Mouse (Mus musculus) neural tube, embryonic 12.5 days (tissue): ENCODE measurements around the gene Mapkapk2. TPM values are rescaled to one million over a fixed set of nuclear protein-coding genes. Genes with fewer than 3 reads are reported as not detected.
"Not testable (repeated sequence)": the region's sequence is repeated elsewhere in the genome, so short reads cannot be mapped to it uniquely, and the experiment has no call there.

Source experiments
- ATAC-seq: fragments of 200-750 bp; cut with Nextera tagmentation; 2 replicates; pipeline ENCODE4 v1.8.0; 2017; ENCODE audit warnings: low read depth, mild to moderate bottlenecking, moderate TSS enrichment, moderate library complexity; ENCODE audit not compliant: low FRiP score
- H3K27ac ChIP-seq: fragments of 300-500 bp; sonication (generic); 2 replicates; pipeline ENCODE4 v1.5.1; 2016
- H3K27me3 ChIP-seq: fragments of 300-500 bp; sonication (generic); replicated peaks from 2 replicates; pipeline ENCODE4 v1.6.1; 2016; ENCODE audit warnings: mild to moderate bottlenecking
- H3K36me3 ChIP-seq: fragments of 300-500 bp; sonication (generic); 2 replicates; pipeline ENCODE4 v1.6.1; 2016; ENCODE audit warnings: mild to moderate bottlenecking
- H3K4me1 ChIP-seq: fragments of 300-500 bp; sonication (generic); 2 replicates; pipeline ENCODE4 v1.6.1; 2016
- H3K4me2 ChIP-seq: fragments of 300-500 bp; sonication (generic); replicated peaks from 2 replicates; pipeline ENCODE4 v1.6.1; 2016; ENCODE audit warnings: mild to moderate bottlenecking
- H3K4me3 ChIP-seq: fragments of 300-500 bp; sonication (generic); 2 replicates; pipeline ENCODE4 v1.5.1; 2016
- H3K9ac ChIP-seq: fragments of 300-500 bp; sonication (generic); 2 replicates; pipeline ENCODE4 v1.6.1; 2016; ENCODE audit warnings: mild to moderate bottlenecking
- H3K9me3 ChIP-seq: fragments of 300-500 bp; sonication (generic); 2 replicates; pipeline ENCODE4 v1.6.1; 2016; ENCODE audit warnings: mild to moderate bottlenecking
- WGBS: fragments of 180-500 bp; shearing (Covaris S2); methylation state at CpG from one replicate; pipeline ENCODE4 v1.1.7; 2016; 5-methylcytosine and 5-hydroxymethylcytosine counted together
- polyA plus RNA-seq: library from polyadenylated mRNA; unstranded; fragments of >200 nt; fragmentation: Nextera tagmentation; extraction: Ambion mirVana; gene quantifications from 2 replicates; pipeline ENCODE4 v1.2.1, GENCODE M21; 2016

The Mapkapk2 gene
- polyA plus RNA-seq, 1 experiment from 2014 or later: 46.8 TPM

DNA sequence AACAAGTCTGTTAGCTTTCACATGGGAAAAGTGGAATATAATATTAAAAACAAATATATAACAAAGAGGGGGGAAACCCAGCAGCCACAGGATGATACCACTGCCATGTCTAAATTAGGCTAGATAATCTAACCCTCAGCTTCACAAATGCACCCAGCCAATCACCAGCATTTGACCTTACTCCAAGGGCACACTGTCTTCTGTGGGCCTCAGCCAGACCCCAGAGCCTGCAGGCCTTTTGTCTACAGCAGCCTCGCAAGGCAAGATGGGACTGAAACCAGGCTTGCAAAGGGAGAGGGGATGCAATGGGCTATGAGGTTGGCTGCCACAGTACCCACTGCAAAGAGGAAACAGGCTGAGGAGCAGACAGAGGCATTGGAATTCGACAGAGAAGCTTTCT is 55.4 kb downstream of the Mapkapk2 start:
- no peaks in the 10 kb centered on the region for H3K27me3 ChIP-seq
- H3K4me1 ChIP-seq: no peaks in the 10 kb centered on the region
- H3K4me3 ChIP-seq: no peak overlapping the region
- ATAC-seq: no peak
- H3K36me3 ChIP-seq: no peaks in the 10 kb centered on the region; the same call in 1 of the 2 replicates
- H3K9ac ChIP-seq: no peak overlapping the region
- no peak overlapping the region for H3K4me2 ChIP-seq
- no peak overlapping the region for H3K27ac ChIP-seq
- H3K9me3 ChIP-seq: no peaks in the 10 kb centered on the region
- WGBS: 57% methylated on average over 2 of the region's 2 CpGs

- no peak overlapping the region for H3K4me2 ChIP-seq
- H3K9ac ChIP-seq: no peak overlapping the region
- H3K36me3 ChIP-seq: no peaks in the 10 kb centered on the region; the same call in 1 of the 2 replicates
- H3K27ac ChIP-seq: no peak overlapping the region
- no peak for ATAC-seq
- H3K9me3 ChIP-seq: no peaks in the 10 kb centered on the region
- no peaks in the 10 kb centered on the region for H3K4me1 ChIP-seq
- no peak overlapping the region for H3K4me3 ChIP-seq
- no peaks in the 10 kb centered on the region for H3K27me3 ChIP-seq
- WGBS: 95% methylated on average over 5 of the region's 5 CpGs
Observed at GRCm38 (mm10) chr1:131039479-131039878, 58.1 kb downstream of the Mapkapk2 start.

GRCm38 (mm10) chr1:131038415-131039017 is 59.1 kb downstream of the Mapkapk2 start:
- ATAC-seq: no peak
- no peak overlapping the region for H3K9ac ChIP-seq
- H3K27ac ChIP-seq: no peak overlapping the region
- no peaks in the 10 kb centered on the region for H3K9me3 ChIP-seq
- no peaks in the 10 kb centered on the region; the same call in 1 of the 2 replicates for H3K36me3 ChIP-seq
- no peaks in the 10 kb centered on the region for H3K27me3 ChIP-seq
- H3K4me3 ChIP-seq: no peak overlapping the region
- 90% methylated on average over 10 of the region's 10 CpGs for WGBS
- H3K4me2 ChIP-seq: no peak overlapping the region
- H3K4me1 ChIP-seq: no peaks in the 10 kb centered on the region

DNA sequence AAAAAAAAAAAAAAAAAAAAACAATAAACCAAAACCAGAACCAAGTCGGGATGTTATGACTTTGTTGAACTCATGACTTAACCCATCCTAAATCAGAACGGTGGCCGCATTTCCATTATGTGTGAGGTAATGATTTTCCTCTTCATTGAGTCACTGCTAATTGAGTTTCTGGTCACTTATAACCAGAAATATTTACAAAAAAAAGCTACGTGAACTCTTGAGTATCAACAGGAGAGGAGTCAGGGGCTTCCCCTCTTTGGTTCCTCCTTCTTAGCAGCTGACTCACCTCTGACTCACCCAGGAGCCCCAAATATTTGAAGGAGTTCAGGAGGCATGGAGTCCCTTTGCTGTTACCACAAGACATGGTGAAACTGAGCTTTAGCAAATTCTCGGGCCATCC is 59.6 kb downstream of the Mapkapk2 start:
- H3K27ac ChIP-seq: no peak overlapping the region

DNA sequence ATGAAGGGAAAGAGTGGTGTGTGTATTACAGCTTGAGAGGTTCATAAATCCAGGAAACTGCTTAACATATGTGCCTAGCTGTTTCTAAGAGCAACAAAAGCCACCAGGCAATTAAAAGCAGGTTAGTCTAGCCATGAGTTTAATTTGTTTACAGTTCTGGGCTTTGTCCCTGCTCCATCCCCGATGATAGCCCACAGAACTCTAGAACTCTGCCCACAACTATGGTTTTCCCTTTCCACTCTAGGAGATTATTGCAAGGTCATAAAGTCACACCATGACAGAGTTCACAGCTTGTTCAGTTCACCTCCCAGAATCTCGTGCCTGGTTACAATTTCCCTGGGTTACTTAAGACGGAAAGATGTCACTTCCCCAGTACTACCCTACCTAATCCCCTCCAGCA is 66.4 kb downstream of the Mapkapk2 start:
- no peak overlapping the region for H3K4me2 ChIP-seq
- no peak for ATAC-seq
- no peak overlapping the region for H3K9ac ChIP-seq
- WGBS: 44% methylated on average over 3 of the region's 3 CpGs
- no peak overlapping the region for H3K4me3 ChIP-seq
- H3K9me3 ChIP-seq: no peaks in the 10 kb centered on the region
- H3K27ac ChIP-seq: no peak overlapping the region
- no peaks in the 10 kb centered on the region for H3K4me1 ChIP-seq
- H3K27me3 ChIP-seq: no peaks in the 10 kb centered on the region
- no peaks in the 10 kb centered on the region for H3K36me3 ChIP-seq

More for the DNA sequence above, 59.6 kb downstream of the Mapkapk2 start:
- no peaks in the 10 kb centered on the region; the same call in 1 of the 2 replicates for H3K36me3 ChIP-seq
- 97% methylated on average over 5 of the region's 5 CpGs for WGBS
- H3K4me3 ChIP-seq: no peak overlapping the region
- H3K27me3 ChIP-seq: no peaks in the 10 kb centered on the region
- no peaks in the 10 kb centered on the region for H3K4me1 ChIP-seq
- no peak overlapping the region for H3K9ac ChIP-seq
- no peak for ATAC-seq
- no peak overlapping the region for H3K4me2 ChIP-seq
- H3K9me3 ChIP-seq: no peaks in the 10 kb centered on the region

DNA sequence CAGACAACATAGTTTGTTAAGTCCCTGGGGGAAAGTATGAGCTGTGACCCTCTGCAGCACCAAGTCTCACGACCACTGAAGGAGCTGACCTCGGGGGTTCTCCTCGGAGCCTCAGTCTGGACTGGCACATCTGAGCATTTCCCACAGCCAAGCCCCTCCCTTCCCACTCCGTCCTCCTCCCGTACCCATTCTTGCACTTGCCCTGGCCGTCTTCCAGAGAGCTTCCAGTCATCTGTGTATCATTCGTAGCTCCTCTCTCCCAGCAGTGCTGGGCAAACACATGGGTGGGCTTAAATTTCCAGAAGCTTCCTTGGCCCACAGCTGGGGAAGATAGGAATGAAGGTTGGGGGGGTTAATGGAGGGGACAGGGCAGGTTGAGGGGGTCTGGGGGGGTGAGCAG is 67.4 kb downstream of the Mapkapk2 start:
- H3K9ac ChIP-seq: no peak overlapping the region
- no peak overlapping the region for H3K4me2 ChIP-seq
- H3K27ac ChIP-seq: no peak overlapping the region
- H3K27me3 ChIP-seq: no peaks in the 10 kb centered on the region
- H3K9me3 ChIP-seq: no peaks in the 10 kb centered on the region
- no peak for ATAC-seq
- H3K4me3 ChIP-seq: no peak overlapping the region
- WGBS: 67% methylated on average over 7 of the region's 7 CpGs
- H3K36me3 ChIP-seq: no peaks in the 10 kb centered on the region
- no peaks in the 10 kb centered on the region for H3K4me1 ChIP-seq

DNA sequence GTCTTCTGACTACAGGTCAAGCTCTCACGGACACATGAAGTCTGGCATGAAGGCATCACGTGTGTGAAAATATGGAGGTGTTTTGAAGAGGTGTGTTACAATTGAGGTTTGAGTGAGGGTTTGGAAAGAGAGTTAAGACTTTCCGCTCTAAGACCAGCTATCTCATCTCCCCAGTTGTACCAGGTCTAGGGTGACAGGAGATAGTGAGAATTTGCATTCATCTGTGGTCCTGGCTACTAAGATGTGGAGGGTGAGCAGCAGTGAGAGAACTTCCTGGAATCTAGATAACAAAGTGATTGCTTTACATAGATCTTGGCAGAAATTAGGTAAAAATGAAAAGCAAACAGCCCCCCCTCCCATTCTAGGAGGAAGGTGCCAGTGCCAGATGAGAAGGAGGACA is 68.4 kb downstream of the Mapkapk2 start:
- WGBS: 86% methylated on average over 3 of the region's 3 CpGs

DNA sequence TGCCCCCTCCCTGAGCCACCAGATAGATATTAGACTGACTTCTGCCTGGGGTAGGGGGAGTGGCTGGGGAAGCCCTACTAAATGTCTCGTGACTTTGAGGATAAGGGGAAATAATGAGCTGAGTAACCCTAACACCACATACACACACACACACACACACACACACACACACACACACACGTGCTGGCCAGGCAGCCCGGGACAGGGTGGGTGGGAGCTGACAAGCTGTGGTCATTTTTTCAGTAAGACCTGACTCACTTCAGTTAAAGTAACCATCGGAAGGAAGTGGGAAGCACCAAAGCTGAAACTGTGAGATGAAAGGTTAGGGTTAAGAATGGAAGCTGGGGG is 71.8 kb downstream of the Mapkapk2 start:
- H3K4me2 ChIP-seq: no peak overlapping the region
- H3K9ac ChIP-seq: no peak overlapping the region
- no peak overlapping the region for H3K27ac ChIP-seq
- no peaks in the 10 kb centered on the region for H3K4me1 ChIP-seq
- H3K27me3 ChIP-seq: no peaks in the 10 kb centered on the region
- H3K9me3 ChIP-seq: no peaks in the 10 kb centered on the region
- no peaks in the 10 kb centered on the region for H3K36me3 ChIP-seq
- no peak for ATAC-seq
- WGBS: 85% methylated on average over 4 of the region's 4 CpGs
- H3K4me3 ChIP-seq: no peak overlapping the region

More for the DNA sequence above, 68.4 kb downstream of the Mapkapk2 start:
- H3K4me2 ChIP-seq: no peak overlapping the region
- H3K9me3 ChIP-seq: no peaks in the 10 kb centered on the region
- no peak overlapping the region for H3K9ac ChIP-seq
- no peaks in the 10 kb centered on the region for H3K4me1 ChIP-seq
- no peak for ATAC-seq
- no peak overlapping the region for H3K4me3 ChIP-seq
- H3K36me3 ChIP-seq: no peaks in the 10 kb centered on the region
- H3K27me3 ChIP-seq: no peaks in the 10 kb centered on the region
- H3K27ac ChIP-seq: no peak overlapping the region

GRCm38 (mm10) chr1:131024900-131025842 is 72.5 kb downstream of the Mapkapk2 start:
- no peak for ATAC-seq
- Histone ChIP-seq H3K9me3 (no peaks in the 10 kb centered on the region), H3K9ac (no peak overlapping the region), H3K27me3 (no peaks in the 10 kb centered on the region), H3K36me3 (no peaks in the 10 kb centered on the region), H3K27ac (no peak overlapping the region), H3K4me2 (no peak overlapping the region), H3K4me1 (no peaks in the 10 kb centered on the region), H3K4me3 (no peak overlapping the region)
- 84% methylated on average over 8 of the region's 8 CpGs for WGBS

- WGBS: 88% methylated on average over 4 of the region's 4 CpGs
- H3K4me2 ChIP-seq: not testable (repeated sequence)
Observed at GRCm38 (mm10) chr1:131023250-131023858, 74.3 kb downstream of the Mapkapk2 start.

GRCm38 (mm10) chr1:131022591-131023249 is 74.9 kb downstream of the Mapkapk2 start:
- Histone ChIP-seq H3K4me1 (no peaks in the 10 kb centered on the region), H3K4me2 (no peak overlapping the region), H3K27me3 (no peaks in the 10 kb centered on the region), H3K9ac (no peak overlapping the region), H3K36me3 (no peaks in the 10 kb centered on the region), H3K9me3 (no peaks in the 10 kb centered on the region), H3K4me3 (no peak overlapping the region), H3K27ac (no peak overlapping the region)
- WGBS: 71% methylated on average over 5 of the region's 5 CpGs
- no peak for ATAC-seq

More at GRCm38 (mm10) chr1:131023250-131023858, 74.3 kb downstream of the Mapkapk2 start:
- not testable (repeated sequence) for H3K9me3 ChIP-seq, H3K9ac ChIP-seq, H3K4me1 ChIP-seq, H3K4me3 ChIP-seq, ATAC-seq, H3K27me3 ChIP-seq, H3K36me3 ChIP-seq, H3K27ac ChIP-seq
